ENCODE assay signal across 21 mouse cellular contexts in the genomic region with DNA sequence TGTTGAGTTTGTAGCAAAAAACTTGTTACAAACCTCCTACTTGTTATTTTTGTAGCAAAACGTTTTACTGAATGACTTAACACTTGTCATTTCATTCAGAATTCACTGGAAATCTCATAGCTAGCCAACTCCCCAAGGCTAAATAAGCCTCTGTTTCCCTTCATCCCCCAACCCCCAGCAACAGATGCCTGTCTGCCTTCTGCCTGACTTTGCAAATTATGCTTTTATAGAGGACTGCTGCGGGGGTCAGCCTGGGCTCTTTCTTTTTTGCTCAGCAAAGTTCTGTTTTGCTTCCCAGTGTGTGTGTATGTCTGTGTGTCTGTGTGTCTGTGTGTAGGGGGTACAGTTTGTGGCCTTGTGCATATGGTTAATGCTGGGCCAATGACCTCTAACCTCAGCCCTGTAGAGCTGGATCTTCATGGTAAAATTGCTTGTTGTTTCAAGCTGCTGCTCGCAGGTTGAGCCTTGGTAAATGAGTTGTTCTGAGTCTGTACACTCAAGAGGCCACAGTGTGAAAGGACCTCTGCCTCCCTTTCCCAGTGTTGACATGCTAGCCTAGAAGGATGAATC.
DNase-seq lines count a peak whose midpoint lies in the region; ATAC-seq and TF ChIP-seq lines count a peak whose summit lies in the region.
"Had no signal": no experiment of that assay in that cellular context is flagged by ENCODE, and none has a peak within 500 bp of the region (broad histone marks: within the 10 kb centered on the region; RNA-seq: fewer than 3 reads in every experiment).

No protein-coding gene starts in this region.

- TF ChIP-seq POLR2A in heart, adult 2 months (IDR thresholded peaks at IDR 0.05; ENCODE audit: insufficient read depth, low read depth, low read length), result no peak
- TF ChIP-seq POLR2A in kidney, adult 2 months (IDR thresholded peaks at IDR 0.05; ENCODE audit: low read depth, low read length), result no peak

- TF ChIP-seq CTCF in heart, adult 2 months (IDR thresholded peaks at IDR 0.05), result no peak
- no peak for TF ChIP-seq CTCF in kidney, adult 2 months (conservative IDR thresholded peaks at IDR 0.05; ENCODE audit: insufficient read depth, insufficient read length, low read depth, low read length)
- no peak for TF ChIP-seq CTCF in intestine, postnatal 0 days (IDR thresholded peaks at IDR 0.05; ENCODE audit: low read depth)

- no peak overlapping the region for H3K4me3 ChIP-seq in heart, adult 2 months
- H3K4me3 ChIP-seq in heart, embryonic 12.5 days, result no peak overlapping the region
- no peak overlapping the region for H3K4me3 ChIP-seq in embryonic facial prominence, embryonic 12.5 days
- no peak overlapping the region for H3K4me3 ChIP-seq in kidney, adult 2 months (ENCODE audit: insufficient read depth, low read depth, low read length)
- no peak overlapping the region for H3K4me3 ChIP-seq in intestine, postnatal 0 days (ENCODE audit: low read depth, low read length)
- H3K4me3 ChIP-seq: layer of hippocampus, adult 2 months; liver, embryonic 12.5 days; neural tube, embryonic 12.5 days had no signal

- H3K9me3 ChIP-seq in heart, embryonic 12.5 days (replicated peaks), result no peaks in the 10 kb centered on the region
- no peaks in the 10 kb centered on the region for H3K9me3 ChIP-seq in embryonic facial prominence, embryonic 12.5 days
- H3K9me3 ChIP-seq in intestine, postnatal 0 days (ENCODE audit: control insufficient read depth), result no peaks in the 10 kb centered on the region
- H3K9me3 ChIP-seq: liver, embryonic 12.5 days; neural tube, embryonic 12.5 days had no signal

- no peak overlapping the region for H3K9ac ChIP-seq in heart, adult 2 months (ENCODE audit: low read depth, low read length)
- H3K9ac ChIP-seq in heart, embryonic 12.5 days, result no peak overlapping the region
- H3K9ac ChIP-seq in embryonic facial prominence, embryonic 12.5 days, result no peak overlapping the region
- no peak overlapping the region for H3K9ac ChIP-seq in intestine, postnatal 0 days (ENCODE audit: low read depth, low read length)
- H3K9ac ChIP-seq: liver, embryonic 12.5 days; lung, embryonic 14.5 days; neural tube, embryonic 12.5 days had no signal

- DNase-seq in heart, adult 2 months, result no peak
- DNase-seq in retina, embryonic 14.5 days (ENCODE audit: low spot score), result peak; percentile 6
- no peak for DNase-seq in retina, postnatal 1 day
- DNase-seq in kidney, adult 2 months, result no peak
- DNase-seq in kidney, postnatal 10 days, result no peak
- DNase-seq: cerebellum, postnatal 10 days; kidney, adult 11 months; left cerebral cortex, postnatal 4 days; lung, embryonic 14.5 days; lung, postnatal 4 days; right cerebral cortex, postnatal 14 days; spleen, adult 18-20 months; thymus, postnatal 25 days had no signal

- H3K27me3 ChIP-seq in heart, adult 2 months (ENCODE audit: control insufficient read depth, insufficient read depth, low read length), result no peaks in the 10 kb centered on the region
- no peaks in the 10 kb centered on the region for H3K27me3 ChIP-seq in heart, embryonic 12.5 days (replicated peaks)
- no peaks in the 10 kb centered on the region for H3K27me3 ChIP-seq in embryonic facial prominence, embryonic 12.5 days
- no peaks in the 10 kb centered on the region for H3K27me3 ChIP-seq in kidney, adult 2 months (replicated peaks; ENCODE audit: control insufficient read depth, insufficient read depth, low read length)
- no peaks in the 10 kb centered on the region for H3K27me3 ChIP-seq in intestine, postnatal 0 days (replicated peaks; ENCODE audit: control insufficient read depth, insufficient read depth, low read length)
- H3K27me3 ChIP-seq: liver, embryonic 12.5 days; neural tube, embryonic 12.5 days had no signal

- 64% methylated on average over 3 of the region's 3 CpGs for WGBS in heart, adult 2 months
- WGBS in heart, embryonic 12.5 days, result 65% methylated on average over 3 of the region's 3 CpGs
- 21% methylated on average over 3 of the region's 3 CpGs for WGBS in embryonic facial prominence, embryonic 12.5 days
- WGBS in kidney, adult 2 months, result 39% methylated on average over 3 of the region's 3 CpGs
- 65% methylated on average over 3 of the region's 3 CpGs for WGBS in intestine, postnatal 0 days

- H3K4me1 ChIP-seq in heart, adult 2 months (ENCODE audit: control insufficient read depth, insufficient read depth, low read length), result peaks cover 1% of the 10 kb centered on the region; the same call in 1 of the 2 replicates
- peaks cover 8% of the 10 kb centered on the region for H3K4me1 ChIP-seq in heart, embryonic 12.5 days (replicated peaks)
- peaks cover 18% of the 10 kb centered on the region for H3K4me1 ChIP-seq in embryonic facial prominence, embryonic 12.5 days
- H3K4me1 ChIP-seq in kidney, adult 2 months (ENCODE audit: control insufficient read depth, insufficient read depth, low read length), result peaks cover 9% of the 10 kb centered on the region
- no peaks in the 10 kb centered on the region for H3K4me1 ChIP-seq in intestine, postnatal 0 days (replicated peaks; ENCODE audit: control insufficient read depth, insufficient read depth, low read length)
- H3K4me1 ChIP-seq: liver, embryonic 12.5 days had no signal

- H3K36me3 ChIP-seq in heart, adult 2 months (ENCODE audit: control insufficient read depth, insufficient read depth, low read length), result no peaks in the 10 kb centered on the region
- H3K36me3 ChIP-seq in heart, embryonic 12.5 days, result no peaks in the 10 kb centered on the region
- H3K36me3 ChIP-seq in embryonic facial prominence, embryonic 12.5 days, result no peaks in the 10 kb centered on the region
- no peaks in the 10 kb centered on the region for H3K36me3 ChIP-seq in kidney, adult 2 months (ENCODE audit: control insufficient read depth, insufficient read depth, low read length)
- no peaks in the 10 kb centered on the region for H3K36me3 ChIP-seq in intestine, postnatal 0 days (ENCODE audit: control insufficient read depth, insufficient read depth)
- H3K36me3 ChIP-seq: liver, embryonic 12.5 days; neural tube, embryonic 12.5 days had no signal

- TF ChIP-seq EP300 in heart, adult 2 months (IDR thresholded peaks at IDR 0.05; ENCODE audit: insufficient read depth, low read depth, low read length), result no peak

- H3K79me2 ChIP-seq in heart, adult 2 months (replicated peaks; ENCODE audit: control insufficient read depth, insufficient read depth, low read length), result no peaks in the 10 kb centered on the region

- intact Hi-C loops in heart, adult 2 months (cut with DNase I), result no loop called here

- no peak overlapping the region for H3K4me2 ChIP-seq in heart, embryonic 12.5 days
- no peak overlapping the region for H3K4me2 ChIP-seq in embryonic facial prominence, embryonic 12.5 days (replicated peaks)
- no peak overlapping the region for H3K4me2 ChIP-seq in intestine, postnatal 0 days (replicated peaks; ENCODE audit: low read depth)
- H3K4me2 ChIP-seq: heart, embryonic 11.5 days; liver, embryonic 12.5 days; lung, embryonic 14.5 days; neural tube, embryonic 12.5 days had no signal

- ATAC-seq in heart, embryonic 12.5 days (ENCODE audit: insufficient number of reproducible peaks, low FRiP score), result no peak
- no peak for ATAC-seq in embryonic facial prominence, embryonic 12.5 days (ENCODE audit: insufficient number of reproducible peaks, insufficient read depth, low FRiP score, low TSS enrichment)
- ATAC-seq in intestine, postnatal 0 days, result no peak
- ATAC-seq: hindbrain, embryonic 16.5 days; liver, embryonic 12.5 days had no signal

- H3K27ac ChIP-seq in heart, adult 2 months, result peak overlapping the region; percentile 22; the same call in 1 of the 2 replicates
- H3K27ac ChIP-seq in heart, embryonic 12.5 days (ENCODE audit: poor library complexity, severe bottlenecking), result no peak overlapping the region
- H3K27ac ChIP-seq in embryonic facial prominence, embryonic 12.5 days, result peak overlapping the region; percentile 32; the same call in 1 of the 2 replicates
- no peak overlapping the region for H3K27ac ChIP-seq in kidney, adult 2 months (ENCODE audit: insufficient read depth, low read depth, low read length)
- no peak overlapping the region for H3K27ac ChIP-seq in intestine, postnatal 0 days (ENCODE audit: low read depth, low read length)
- H3K27ac ChIP-seq: layer of hippocampus, adult 2 months; liver, embryonic 12.5 days; neural tube, embryonic 12.5 days had no signal

Comparison
In these comparisons a context has a peak if more than half of its experiments do, and no peak if none do; other contexts are left out.
1. H3K27ac ChIP-seq: peak in heart, adult 2 months (single experiment) and embryonic facial prominence, embryonic 12.5 days (single experiment); none in heart, embryonic 12.5 days (single experiment), kidney, adult 2 months (single experiment) and intestine, postnatal 0 days (single experiment).